Mouse (Mus musculus) ES-Bruce4 (cell line): ENCODE data around the gene Cib1. TPM values are rescaled to one million over a fixed set of nuclear protein-coding genes. Genes with fewer than 3 reads are reported as not detected.

Experiments
- H3K27ac ChIP-seq: 2 replicates; pipeline ENCODE4 v1.5.1; 2012; ENCODE audit warnings: low read length, inconsistent platforms; ENCODE audit not compliant: insufficient read depth
- H3K27me3 ChIP-seq: 2 replicates; pipeline ENCODE4 v1.6.1; 2012; ENCODE audit warnings: mild to moderate bottlenecking, low read length, inconsistent platforms; ENCODE audit not compliant: control insufficient read depth, poor library complexity, insufficient read depth, severe bottlenecking
- H3K36me3 ChIP-seq: 2 replicates; pipeline ENCODE4 v1.6.1; 2012; ENCODE audit warnings: inconsistent platforms, mild to moderate bottlenecking, low read length, moderate library complexity; ENCODE audit not compliant: control insufficient read depth, poor library complexity, insufficient read depth, severe bottlenecking
- H3K4me1 ChIP-seq: one replicate; pipeline ENCODE4 v1.8.1; 2011; ENCODE audit warnings: low read length; ENCODE audit not compliant: control insufficient read depth, insufficient read depth
- H3K4me3 ChIP-seq: 2 replicates; pipeline ENCODE4 v1.5.1; 2011; ENCODE audit warnings: low read depth, mild to moderate bottlenecking, low read length
- H3K9ac ChIP-seq: 2 replicates; pipeline ENCODE4 v1.6.1; 2012; ENCODE audit warnings: low read depth, mild to moderate bottlenecking, inconsistent platforms; ENCODE audit not compliant: poor library complexity, severe bottlenecking
- H3K9me3 ChIP-seq: replicated peaks from 2 replicates; pipeline ENCODE4 v1.6.1; 2012; ENCODE audit warnings: mild to moderate bottlenecking, low read length, inconsistent platforms; ENCODE audit not compliant: control insufficient read depth, poor library complexity, insufficient read depth, severe bottlenecking
- CTCF ChIP-seq: IDR thresholded peaks from one replicate; pipeline ENCODE4 v1.8.1; 2011; ENCODE audit warnings: low read depth, low read length
- EP300 ChIP-seq: IDR thresholded peaks from 2 replicates; pipeline ENCODE4 v1.6.1; 2011; ENCODE audit warnings: low read depth, low read length; ENCODE audit not compliant: insufficient read depth
- POLR2A ChIP-seq: IDR thresholded peaks from one replicate; pipeline ENCODE4 v1.8.1; 2011; ENCODE audit warnings: low read length; ENCODE audit not compliant: insufficient read depth
- polyA plus RNA-seq: library from polyadenylated mRNA; stranded (reverse); fragments of >200 nt; gene quantifications from 2 replicates; pipeline ENCODE4 v1.2.4, GENCODE M21; 2011; ENCODE audit warnings: low read depth; ENCODE audit not compliant: missing spikeins, insufficient read depth, insufficient read length

Cib1 gene
- polyA plus RNA-seq, 1 experiment: 38.4 TPM

DNA sequence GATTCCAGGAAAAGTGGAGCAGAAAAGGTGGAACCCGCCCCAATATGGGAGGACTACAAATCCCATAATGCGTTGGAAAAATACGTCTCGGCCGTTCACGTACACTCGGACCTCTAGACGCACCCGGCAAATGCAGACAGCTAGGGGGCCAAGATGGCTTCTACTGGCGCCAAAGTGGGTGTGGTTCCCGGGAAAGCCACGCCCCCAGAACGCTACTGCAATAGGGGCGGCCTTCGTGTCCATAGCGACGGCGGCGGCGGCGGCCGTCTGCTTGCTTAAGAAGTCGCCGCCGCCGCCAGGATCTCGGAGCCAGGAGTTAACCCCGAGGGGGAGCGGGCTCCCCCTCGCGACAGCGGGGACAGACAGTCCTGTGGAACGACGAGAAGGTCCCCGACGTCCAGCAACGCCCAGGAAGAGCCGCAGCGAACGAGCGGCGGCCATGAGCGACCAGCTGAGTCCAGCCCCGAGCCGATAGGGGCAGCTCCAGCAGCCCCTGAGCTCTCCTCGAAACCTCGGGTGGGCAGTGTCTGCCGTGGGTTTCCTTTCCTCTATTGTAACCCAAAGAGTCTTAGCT is 13.6 kb upstream of the Cib1 start, which contains the start of gene Ttll13:
TSS of gene Ttll13 (plus strand) at position 229 of the 574 bp plus-strand sequence.
- no peaks in the 10 kb centered on the region for H3K36me3 ChIP-seq
- no peak within 1 kb of the TSS for H3K27ac ChIP-seq
- TF ChIP-seq CTCF (peak; percentile 16), POLR2A (no peak)
- peak within 1 kb of the TSS; percentile 67 for H3K9ac ChIP-seq
- H3K4me3 ChIP-seq: peak within 1 kb of the TSS; percentile 67
- H3K4me1 ChIP-seq: peaks cover 2% of the 10 kb centered on the region
- H3K27me3 ChIP-seq: no peaks in the 10 kb centered on the region
- H3K9me3 ChIP-seq: no peaks in the 10 kb centered on the region

DNA sequence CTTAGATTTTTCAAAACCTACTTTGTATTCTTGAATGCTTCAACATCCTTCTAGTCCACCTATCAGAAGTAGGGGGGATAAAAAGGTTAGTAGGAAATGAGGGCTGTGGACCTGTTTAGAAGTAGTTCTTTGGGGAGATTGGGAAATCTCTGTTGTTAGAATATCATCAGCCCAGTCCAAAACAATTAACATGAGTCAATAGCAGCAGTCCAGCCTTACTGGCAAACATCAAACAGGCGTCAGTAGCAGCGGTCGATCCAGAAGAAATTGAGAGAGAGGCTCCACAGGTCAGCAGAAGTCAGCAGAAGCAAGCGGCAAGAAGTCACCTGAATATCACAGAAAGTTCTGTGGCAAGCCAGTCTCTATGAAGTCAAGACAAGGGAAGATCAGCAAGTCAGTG is 12.2 kb upstream of the Cib1 start:
- no peak overlapping the region for H3K4me3 ChIP-seq
- peaks cover under 1% of the 10 kb centered on the region for H3K4me1 ChIP-seq
- no peak for TF ChIP-seq POLR2A
- no peak for TF ChIP-seq EP300
- TF ChIP-seq CTCF: no peak

DNA sequence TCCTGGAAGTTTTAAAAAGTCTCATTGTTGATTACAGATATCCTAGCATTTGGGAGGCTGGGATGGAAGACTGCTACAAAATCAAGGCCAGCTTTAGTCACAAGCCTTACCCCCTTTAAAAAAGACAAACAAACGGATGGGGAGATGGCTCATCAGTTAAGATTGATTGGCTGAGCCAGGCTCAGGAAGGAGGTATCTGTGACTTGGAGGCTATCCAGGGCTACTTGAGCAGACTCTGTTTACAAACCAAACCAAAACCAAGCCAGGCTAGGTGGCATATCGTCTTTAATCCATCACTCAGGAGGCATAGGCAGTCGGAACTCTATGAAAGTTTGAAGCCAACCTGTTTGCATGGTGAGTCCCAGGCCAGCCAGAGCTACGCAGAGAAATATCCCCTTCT is 9.0 kb upstream of the Cib1 start:
- H3K27me3 ChIP-seq: no peaks in the 10 kb centered on the region
- peaks cover 8% of the 10 kb centered on the region for H3K36me3 ChIP-seq
- TF ChIP-seq CTCF (no peak), EP300 (no peak), POLR2A (no peak)
- no peak overlapping the region for H3K4me3 ChIP-seq
- no peak overlapping the region for H3K27ac ChIP-seq
- H3K4me1 ChIP-seq: no peaks in the 10 kb centered on the region
- no peaks in the 10 kb centered on the region for H3K9me3 ChIP-seq
- H3K9ac ChIP-seq: no peak overlapping the region

More for the DNA sequence above, 12.2 kb upstream of the Cib1 start:
- Histone ChIP-seq H3K27me3 (no peaks in the 10 kb centered on the region), H3K27ac (no peak overlapping the region), H3K36me3 (no peaks in the 10 kb centered on the region), H3K9me3 (no peaks in the 10 kb centered on the region), H3K9ac (no peak overlapping the region)

DNA sequence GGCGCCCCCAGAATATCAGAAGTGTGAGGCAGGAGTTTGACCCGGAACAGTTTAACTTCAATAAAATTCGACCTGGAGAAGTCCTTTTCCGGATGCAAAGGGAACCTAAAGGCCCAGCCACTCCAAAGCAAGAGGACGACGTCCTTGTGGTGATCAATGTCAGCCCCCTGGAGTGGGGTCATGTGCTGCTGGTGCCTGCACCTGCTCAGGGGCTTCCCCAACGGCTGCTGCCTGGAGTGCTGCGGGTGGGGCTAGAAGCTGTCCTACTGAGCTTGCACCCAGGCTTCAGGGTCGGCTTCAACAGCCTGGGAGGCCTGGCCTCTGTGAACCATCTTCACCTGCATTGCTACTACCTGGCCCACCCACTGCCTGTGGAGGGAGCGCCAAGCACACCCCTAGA is 5.9 kb upstream of the Cib1 start:
- Histone ChIP-seq H3K4me1 (peaks cover 2% of the 10 kb centered on the region), H3K9me3 (no peaks in the 10 kb centered on the region), H3K27ac (no peak overlapping the region), H3K4me3 (no peak overlapping the region), H3K27me3 (no peaks in the 10 kb centered on the region), H3K9ac (no peak overlapping the region), H3K36me3 (peaks cover 8% of the 10 kb centered on the region)
- TF ChIP-seq POLR2A (no peak), CTCF (no peak), EP300 (peak; percentile 73; the same call in 1 of the 2 replicates)

DNA sequence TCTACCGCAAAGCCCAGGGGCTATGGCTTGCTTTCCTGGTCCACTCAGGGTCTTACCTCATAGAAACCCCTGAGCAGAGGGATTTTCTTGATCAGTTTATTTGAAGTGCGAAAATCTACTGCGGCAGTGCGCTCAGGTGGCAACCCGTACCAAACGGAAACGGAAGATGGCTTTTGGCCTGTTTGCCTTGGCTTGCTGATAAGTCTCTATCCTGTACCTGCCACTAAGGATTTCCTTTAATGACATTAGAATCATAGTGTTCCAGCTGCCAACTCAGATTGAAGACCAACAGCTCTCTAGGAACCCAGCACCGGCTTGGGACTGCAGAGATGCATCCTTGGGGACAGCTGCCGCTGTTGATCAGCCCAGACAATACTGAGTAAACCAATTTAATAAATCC is 1.2 kb upstream of the Cib1 start:
- TF ChIP-seq POLR2A (no peak), CTCF (no peak), EP300 (no peak)
- no peaks in the 10 kb centered on the region for H3K27me3 ChIP-seq
- peak overlapping the region; percentile 78 for H3K9ac ChIP-seq
- H3K4me1 ChIP-seq: peaks cover 2% of the 10 kb centered on the region
- H3K4me3 ChIP-seq: peak overlapping the region; percentile 60
- no peak overlapping the region for H3K27ac ChIP-seq
- H3K36me3 ChIP-seq: peaks cover 3% of the 10 kb centered on the region
- H3K9me3 ChIP-seq: no peaks in the 10 kb centered on the region

DNA sequence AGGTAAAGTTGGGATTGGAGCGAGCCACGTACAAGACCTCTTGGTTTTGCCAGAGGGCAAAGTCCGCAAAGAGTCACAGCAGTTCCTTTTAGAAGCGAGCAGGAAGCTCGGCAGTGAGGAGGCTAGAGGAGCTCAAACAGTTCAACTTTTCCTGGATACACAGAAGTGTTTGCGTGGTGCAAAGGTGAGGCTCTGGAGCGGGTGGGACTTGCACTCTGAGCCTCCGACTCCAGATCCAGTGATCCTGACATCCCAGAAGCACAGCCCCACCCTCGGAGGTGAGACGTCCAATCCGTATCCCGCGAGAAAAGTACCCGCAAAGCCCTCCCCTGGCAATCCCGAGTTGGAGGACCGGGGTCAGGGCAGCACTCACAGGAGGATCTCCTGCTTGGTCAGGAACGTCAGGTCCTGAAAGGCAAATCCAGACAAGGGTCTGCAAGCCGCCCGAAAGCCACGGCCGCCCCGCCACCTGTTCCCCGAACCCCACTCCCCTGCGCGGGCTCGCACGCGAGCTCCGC is 583 bp downstream of the Cib1 start:
- TF ChIP-seq POLR2A (no peak), EP300 (no peak), CTCF (no peak)
- Histone ChIP-seq H3K4me3 (peak overlapping the region; percentile 83), H3K9me3 (no peaks in the 10 kb centered on the region), H3K4me1 (peaks cover 2% of the 10 kb centered on the region), H3K36me3 (peaks cover 2% of the 10 kb centered on the region; the same call in 1 of the 2 replicates), H3K27ac (no peak overlapping the region), H3K9ac (peak overlapping the region; percentile 80), H3K27me3 (no peaks in the 10 kb centered on the region)
